Mouse (Mus musculus) lung, embryonic 16.5 days (tissue): ENCODE results near the gene Tssk1. TPM values are rescaled to one million over a fixed set of nuclear protein-coding genes. Genes with fewer than 3 reads are reported as not detected.
A peak's percentile ranks its signal among the peaks of the same experiment; 100 is the strongest.

Source experiments
- ATAC-seq: fragments of 200-750 bp; cut with Nextera tagmentation; 2 replicates; pipeline ENCODE4 v1.8.0; 2017; ENCODE audit warnings: low read depth, mild to moderate bottlenecking, moderate library complexity
- H3K27ac ChIP-seq: fragments of 300-500 bp; sonication (generic); 2 replicates; pipeline ENCODE4 v1.5.1; 2014; ENCODE audit warnings: mild to moderate bottlenecking, control low read depth, low read length
- H3K27me3 ChIP-seq: fragments of 300-500 bp; sonication (generic); 2 replicates; pipeline ENCODE4 v1.6.1; 2014; ENCODE audit warnings: low read depth, low read length, mixed read lengths; ENCODE audit not compliant: control insufficient read depth, insufficient read depth
- H3K36me3 ChIP-seq: fragments of 300-500 bp; sonication (generic); 2 replicates; pipeline ENCODE4 v1.6.1; 2014; ENCODE audit warnings: low read length; ENCODE audit not compliant: control insufficient read depth, insufficient read depth
- H3K4me1 ChIP-seq: fragments of 300-500 bp; sonication (generic); replicated peaks from 2 replicates; pipeline ENCODE4 v1.6.1; 2014; ENCODE audit warnings: low read length, mixed read lengths; ENCODE audit not compliant: control insufficient read depth, insufficient read depth
- H3K4me2 ChIP-seq: fragments of 300-500 bp; sonication (generic); 2 replicates; pipeline ENCODE4 v1.6.1; 2014; ENCODE audit warnings: low read depth, low read length, control low read depth
- H3K4me3 ChIP-seq: fragments of 300-500 bp; sonication (generic); 2 replicates; pipeline ENCODE4 v1.5.1; 2014; ENCODE audit warnings: mild to moderate bottlenecking, low read length, control low read depth
- H3K9ac ChIP-seq: fragments of 300-500 bp; sonication (generic); 2 replicates; pipeline ENCODE4 v1.6.1; 2014; ENCODE audit warnings: low read length, control low read depth
- H3K9me3 ChIP-seq: fragments of 300-500 bp; sonication (generic); 2 replicates; pipeline ENCODE4 v1.6.1; 2016; ENCODE audit warnings: low read length; ENCODE audit not compliant: control insufficient read depth
- WGBS: fragments of 180-500 bp; shearing (Covaris S2); extraction: QIAGEN DNeasy Blood & Tissue Kit; methylation state at CpG from one replicate; pipeline ENCODE4 v1.1.7; 2014; 5-methylcytosine and 5-hydroxymethylcytosine counted together
- polyA plus RNA-seq: library from polyadenylated mRNA; unstranded; fragments of >200 nt; fragmentation: Nextera tagmentation; extraction: Ambion mirVana; gene quantifications from 2 replicates; pipeline ENCODE4 v1.2.1, GENCODE M21; 2015

The Tssk1 gene
- polyA plus RNA-seq, 1 experiment from 2014 or later, result not detected

GRCm38 (mm10) chr16:17890342-17890727, 3.7 kb upstream of the Tssk1 start:
- H3K36me3 ChIP-seq, result no peaks in the 10 kb centered on the region
- ATAC-seq, result no peak
- no peak overlapping the region for H3K27ac ChIP-seq
- no peaks in the 10 kb centered on the region for H3K9me3 ChIP-seq
- 25% methylated on average over 2 of the region's 2 CpGs for WGBS
- H3K27me3 ChIP-seq, result no peaks in the 10 kb centered on the region; the same call in 1 of the 2 replicates
- H3K4me2 ChIP-seq, result peak overlapping the region; percentile 55
- peak overlapping the region; percentile 100 for H3K9ac ChIP-seq
- peak overlapping the region; percentile 72 for H3K4me3 ChIP-seq
- peaks cover 18% of the 10 kb centered on the region for H3K4me1 ChIP-seq

DNA sequence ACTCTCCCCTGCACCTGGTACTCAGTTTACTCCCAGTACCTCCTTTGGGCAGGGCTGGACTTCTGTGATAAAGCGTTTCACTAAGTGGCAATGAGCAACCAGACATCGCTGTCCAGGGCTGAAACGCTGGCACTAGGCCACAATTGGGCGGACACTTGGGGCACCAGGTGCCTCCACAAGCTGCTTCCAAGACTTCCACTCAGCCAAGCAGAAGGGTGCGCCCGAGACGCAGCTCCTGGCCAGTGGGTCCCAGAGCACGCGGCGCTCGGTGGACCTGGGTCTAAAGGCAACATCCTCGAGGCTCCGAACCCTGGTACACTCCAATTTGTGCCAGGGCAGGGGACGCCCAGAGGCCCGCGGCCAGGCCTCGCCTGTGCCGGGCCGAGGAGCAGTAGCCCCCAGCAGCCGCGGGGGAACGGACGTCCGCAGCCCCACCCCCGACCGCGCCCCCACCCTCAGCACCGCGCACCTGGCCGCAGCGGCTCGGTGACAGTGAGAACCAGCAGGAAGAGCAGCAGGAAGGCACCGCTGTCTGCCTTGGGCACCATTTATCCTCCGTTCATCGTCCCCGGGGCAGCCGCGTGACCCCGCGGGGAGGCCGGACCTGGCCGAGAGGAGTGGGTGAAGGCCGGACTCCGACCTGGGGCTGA, 3.0 kb upstream of the Tssk1 start:
- H3K4me1 ChIP-seq, result peaks cover 18% of the 10 kb centered on the region
- ATAC-seq, result peak; percentile 60
- peak overlapping the region; percentile 100 for H3K9ac ChIP-seq
- WGBS, result under 1% methylated on average over 43 of the region's 44 CpGs
- peak overlapping the region; percentile 55 for H3K4me2 ChIP-seq
- no peaks in the 10 kb centered on the region; the same call in 1 of the 2 replicates for H3K27me3 ChIP-seq
- no peaks in the 10 kb centered on the region for H3K9me3 ChIP-seq
- H3K4me3 ChIP-seq, result peak overlapping the region; percentile 72
- H3K36me3 ChIP-seq, result no peaks in the 10 kb centered on the region
- peak overlapping the region; percentile 97 for H3K27ac ChIP-seq

GRCm38 (mm10) chr16:17891567-17891959, 2.5 kb upstream of the Tssk1 start, which contains the start of gene Gm20518:
Gene Gm20518, minus strand, starts transcription at chr16:17891671.
- ATAC-seq, result peak; percentile 99
- Histone ChIP-seq H3K4me2 (peak within 1 kb of the TSS; percentile 77), H3K36me3 (no peaks in the 10 kb centered on the region), H3K9me3 (no peaks in the 10 kb centered on the region), H3K9ac (peak within 1 kb of the TSS; percentile 100), H3K4me1 (peaks cover 18% of the 10 kb centered on the region), H3K27me3 (no peaks in the 10 kb centered on the region; the same call in 1 of the 2 replicates), H3K27ac (peak within 1 kb of the TSS; percentile 97), H3K4me3 (peak within 1 kb of the TSS; percentile 72)
- 0% methylated on average over 34 of the region's 38 CpGs for WGBS

DNA sequence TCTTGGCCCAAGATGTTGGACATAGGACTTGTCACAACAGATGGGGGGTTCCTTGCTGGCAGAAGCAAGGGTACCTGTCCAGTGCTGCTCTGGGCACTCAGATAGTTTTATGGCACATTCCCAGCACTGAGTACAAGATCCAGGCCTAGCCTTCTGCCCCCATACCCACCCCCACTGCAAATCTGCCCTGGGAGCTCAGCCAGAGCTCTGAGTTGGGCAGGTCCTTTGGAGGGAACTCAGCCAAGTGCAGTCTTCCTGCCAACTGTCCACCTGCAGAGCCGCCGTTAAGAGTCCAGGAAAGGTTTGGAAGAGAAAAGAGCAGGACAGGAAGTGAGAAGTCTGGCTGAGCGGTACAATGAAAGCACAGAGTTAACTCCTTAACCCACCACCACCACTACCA, 1.4 kb upstream of the Tssk1 start:
- peaks cover 18% of the 10 kb centered on the region for H3K4me1 ChIP-seq
- H3K36me3 ChIP-seq, result no peaks in the 10 kb centered on the region
- no peak overlapping the region for H3K27ac ChIP-seq
- H3K9me3 ChIP-seq, result no peaks in the 10 kb centered on the region
- no peak for ATAC-seq
- H3K27me3 ChIP-seq, result no peaks in the 10 kb centered on the region; the same call in 1 of the 2 replicates
- no peak overlapping the region for H3K9ac ChIP-seq
- H3K4me3 ChIP-seq, result no peak overlapping the region
- WGBS, result 23% methylated on average over 3 of the region's 3 CpGs
- H3K4me2 ChIP-seq, result no peak overlapping the region

DNA sequence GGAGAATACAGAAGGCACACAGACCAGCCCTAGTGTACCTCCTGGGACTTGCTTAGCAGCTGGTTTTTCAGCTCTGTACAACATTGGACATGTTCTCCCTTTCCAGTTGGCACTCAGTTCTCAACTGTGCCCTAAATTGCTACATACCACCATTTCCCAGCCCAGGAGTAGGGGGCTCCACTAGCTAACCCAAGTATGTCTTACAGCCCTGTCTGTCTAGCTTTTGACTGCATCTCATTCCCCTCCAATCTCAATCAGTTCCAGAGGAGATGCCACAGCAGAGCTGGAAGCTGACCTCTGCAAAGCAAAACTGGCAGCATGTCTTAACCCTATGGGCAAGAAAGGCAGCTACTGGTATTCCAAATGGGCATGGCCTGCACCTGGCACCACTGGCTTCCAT, 2.1 kb downstream of the Tssk1 start:
- Histone ChIP-seq H3K36me3 (peaks cover 14% of the 10 kb centered on the region), H3K9me3 (no peaks in the 10 kb centered on the region), H3K4me3 (no peak overlapping the region), H3K4me2 (no peak overlapping the region), H3K9ac (no peak overlapping the region), H3K27me3 (no peaks in the 10 kb centered on the region; the same call in 1 of the 2 replicates), H3K27ac (no peak overlapping the region), H3K4me1 (peaks cover 8% of the 10 kb centered on the region; the same call in 1 of the 2 replicates)
- ATAC-seq, result no peak

DNA sequence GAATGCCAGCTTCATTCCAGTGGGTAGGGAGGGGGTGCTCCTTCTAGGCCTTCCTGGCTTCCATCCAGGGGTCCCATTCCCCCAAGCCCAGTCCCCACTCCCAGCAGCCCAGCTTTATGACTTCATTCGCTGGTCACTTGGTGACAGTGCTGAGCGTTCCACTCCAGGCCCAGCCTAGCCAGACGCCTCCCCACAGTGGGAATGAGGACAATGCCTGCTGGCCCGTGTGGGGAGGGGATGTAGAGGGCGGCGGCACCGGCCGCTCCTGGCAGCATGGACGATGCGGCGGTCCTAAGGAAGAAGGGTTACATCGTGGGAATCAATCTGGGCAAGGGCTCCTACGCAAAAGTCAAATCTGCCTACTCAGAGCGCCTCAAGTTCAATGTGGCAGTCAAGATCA, 4.4 kb downstream of the Tssk1 start, which contains the start of the genes Dgcr2 and Tssk2:
Gene Dgcr2, minus strand, starts transcription at position 101 of the 400 bp plus-strand sequence.
Gene Tssk2, plus strand, starts transcription at position 176 of the 400 bp plus-strand sequence.
- no peaks in the 10 kb centered on the region for H3K4me1 ChIP-seq
- WGBS, result 89% methylated on average over 14 of the region's 14 CpGs
- no peaks in the 10 kb centered on the region for H3K9me3 ChIP-seq
- H3K4me2 ChIP-seq, result no peak within 1 kb of the TSS
- H3K4me3 ChIP-seq, result no peak within 1 kb of the TSS
- H3K27ac ChIP-seq, result no peak within 1 kb of the TSS
- H3K36me3 ChIP-seq, result peaks cover 35% of the 10 kb centered on the region
- H3K9ac ChIP-seq, result no peak within 1 kb of the TSS
- no peaks in the 10 kb centered on the region; the same call in 1 of the 2 replicates for H3K27me3 ChIP-seq
- ATAC-seq, result no peak

DNA sequence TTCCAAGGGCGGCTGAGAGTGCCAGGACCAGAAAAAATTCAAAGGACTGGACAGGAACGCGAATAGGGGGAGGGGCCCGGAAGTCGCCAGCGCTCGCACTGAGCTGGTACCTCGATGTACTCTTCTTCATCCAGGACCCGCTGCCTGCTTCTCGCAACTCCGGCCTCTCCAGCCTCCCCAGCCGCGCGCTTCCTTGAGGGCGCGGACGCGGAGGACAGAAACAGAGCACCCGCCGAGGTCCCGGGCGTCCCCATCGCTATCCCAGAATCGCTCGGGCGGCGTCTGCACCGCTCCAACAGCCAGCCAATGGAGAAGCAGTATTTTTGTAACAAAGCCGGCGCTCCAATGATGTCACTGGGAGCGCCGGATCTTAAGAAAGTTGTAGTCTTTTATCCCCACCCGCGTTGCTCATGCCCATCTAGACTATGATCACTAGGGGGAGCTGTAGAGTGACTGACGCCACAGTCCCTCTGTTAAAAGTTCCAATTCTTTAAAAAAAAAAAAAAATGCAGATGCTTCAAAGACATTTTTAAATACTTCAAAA, 17.1 kb downstream of the Tssk1 start, which contains the start of gene Ess2:
Gene Ess2, minus strand, starts transcription at position 297 of the 544 bp plus-strand sequence.
- Histone ChIP-seq H3K4me2 (peak within 1 kb of the TSS; percentile 62), H3K4me1 (peaks cover 16% of the 10 kb centered on the region), H3K4me3 (peak within 1 kb of the TSS; percentile 76), H3K9ac (peak within 1 kb of the TSS; percentile 79), H3K9me3 (no peaks in the 10 kb centered on the region), H3K27me3 (peaks cover 45% of the 10 kb centered on the region), H3K36me3 (peaks cover 27% of the 10 kb centered on the region), H3K27ac (peak within 1 kb of the TSS; percentile 19; the same call in 1 of the 2 replicates)
- 0% methylated on average over 35 of the region's 35 CpGs for WGBS
- peak; percentile 96 for ATAC-seq

DNA sequence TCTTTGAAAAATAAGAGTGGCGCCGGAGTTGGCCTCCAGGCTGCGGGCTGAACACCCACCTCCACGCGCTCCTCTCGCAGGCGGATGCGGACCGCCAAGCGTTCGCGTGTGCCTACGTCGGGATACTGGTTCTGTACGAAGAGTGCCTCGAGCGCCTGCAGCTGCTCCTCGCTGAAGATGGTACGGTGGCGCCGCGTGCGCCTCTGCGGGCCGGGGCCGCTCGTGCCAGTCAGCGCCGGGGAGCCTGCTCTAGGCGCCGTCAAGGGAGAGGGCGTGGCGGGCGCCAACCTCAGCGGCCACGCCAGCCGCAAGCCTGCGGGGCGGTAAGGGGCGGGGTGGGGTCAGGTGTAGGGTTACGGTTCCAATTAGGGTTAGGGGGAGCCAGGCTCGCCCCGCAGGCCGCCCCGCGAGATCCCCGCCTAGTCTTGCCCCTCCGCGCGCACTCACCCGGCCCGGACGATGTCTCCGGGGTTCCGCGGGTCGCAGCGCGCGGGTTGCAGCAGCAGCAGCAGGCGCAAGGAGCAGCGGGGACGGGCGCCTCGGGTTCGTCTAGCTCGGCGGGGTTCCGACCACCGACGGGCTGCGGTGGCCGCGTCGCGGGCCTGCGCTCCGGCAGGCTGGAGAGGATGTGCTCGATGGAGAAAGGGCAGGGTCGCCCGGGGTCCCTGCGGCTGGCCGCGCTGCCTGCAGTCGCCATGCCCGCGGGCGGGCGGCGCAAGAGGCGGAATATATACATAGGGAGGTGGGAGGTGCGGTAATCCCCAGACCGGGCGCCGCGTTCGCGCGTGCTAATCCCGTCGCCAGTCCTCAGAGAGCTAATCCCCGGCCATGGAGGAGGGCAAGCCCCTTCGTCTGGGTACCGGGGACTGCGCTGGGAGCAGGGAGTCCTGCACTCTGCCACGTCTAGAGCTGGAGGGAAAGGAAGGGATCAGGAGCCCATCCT, 20.6 kb downstream of the Tssk1 start, which contains the start of gene Gsc2:
Gene Gsc2, minus strand, starts transcription at position 753 of the 943 bp plus-strand sequence.
- peaks cover 16% of the 10 kb centered on the region for H3K4me1 ChIP-seq
- H3K9me3 ChIP-seq, result no peaks in the 10 kb centered on the region
- no peaks in the 10 kb centered on the region for H3K36me3 ChIP-seq
- no peak within 1 kb of the TSS for H3K27ac ChIP-seq
- H3K4me3 ChIP-seq, result peak within 1 kb of the TSS; percentile 47
- H3K4me2 ChIP-seq, result peak within 1 kb of the TSS; percentile 74
- peaks cover 64% of the 10 kb centered on the region for H3K27me3 ChIP-seq
- WGBS, result under 1% methylated on average over 96 of the region's 106 CpGs
- no peak for ATAC-seq
- 0 out of 2 replicates have a peak within 1 kb of the TSS, but pooled peaks have one; percentile 27 for H3K9ac ChIP-seq
